Mouse (Mus musculus): ENCODE results near the gene Zfp804a. TPM values are rescaled to one million over a fixed set of nuclear protein-coding genes. Genes with fewer than 3 reads are reported as not detected.

Zfp804a gene
- total RNA-seq (2022): not detected

- DNase-seq (ENCODE audit: low spot score in 2 of 2): no peak
These were observed at the start of gene Zfp804a for GRCm38 (mm10) chr2:82053185-82053891. Gene Zfp804a, plus strand, starts transcription at chr2:82053222.

- no peak for DNase-seq (ENCODE audit: low spot score in 2 of 2)
These were observed 1.4 kb upstream of the Zfp804a start for GRCm38 (mm10) chr2:82051635-82052034.

GRCm38 (mm10) chr2:82052338-82053184 lies 461 bp upstream of the Zfp804a start:
- DNase-seq (ENCODE audit: low spot score in 2 of 2): no peak

GRCm38 (mm10) chr2:82054446-82054845 lies 1.4 kb downstream of the Zfp804a start:
- no peak for DNase-seq (ENCODE audit: low spot score in 2 of 2)

GRCm38 (mm10) chr2:82064671-82065070 lies 11.6 kb downstream of the Zfp804a start:
- no peak for DNase-seq (ENCODE audit: low spot score in 2 of 2)

GRCm38 (mm10) chr2:82067912-82068311 lies 14.9 kb downstream of the Zfp804a start:
- no peak for DNase-seq (ENCODE audit: low spot score in 2 of 2)

- no peak for DNase-seq (ENCODE audit: low spot score in 2 of 2)
These were observed 16.1 kb downstream of the Zfp804a start for GRCm38 (mm10) chr2:82069172-82069571.

- no peak for DNase-seq (ENCODE audit: low spot score in 2 of 2)
These were observed 23.9 kb downstream of the Zfp804a start for GRCm38 (mm10) chr2:82076883-82077282.

- DNase-seq (ENCODE audit: low spot score in 2 of 2): no peak
These were observed 25.4 kb downstream of the Zfp804a start for GRCm38 (mm10) chr2:82078287-82078994.

- DNase-seq (ENCODE audit: low spot score in 2 of 2): no peak
These were observed 27.7 kb downstream of the Zfp804a start for GRCm38 (mm10) chr2:82080678-82081077.

GRCm38 (mm10) chr2:82113148-82113547 lies 60.1 kb downstream of the Zfp804a start:
- no peak for DNase-seq (ENCODE audit: low spot score in 2 of 2)

- DNase-seq (ENCODE audit: low spot score in 2 of 2): no peak
These were observed 60.6 kb downstream of the Zfp804a start for GRCm38 (mm10) chr2:82113650-82114049.

GRCm38 (mm10) chr2:82119577-82119976 lies 66.6 kb downstream of the Zfp804a start:
- no peak for DNase-seq (ENCODE audit: low spot score in 2 of 2)

GRCm38 (mm10) chr2:82178693-82179092 lies 125.7 kb downstream of the Zfp804a start:
- DNase-seq (ENCODE audit: low spot score in 2 of 2): no peak

- no peak for DNase-seq (ENCODE audit: low spot score in 2 of 2)
These were observed 128.0 kb downstream of the Zfp804a start for GRCm38 (mm10) chr2:82181010-82181409.

- no peak for DNase-seq (ENCODE audit: low spot score in 2 of 2)
These were observed 146.9 kb downstream of the Zfp804a start for GRCm38 (mm10) chr2:82199901-82200300.

GRCm38 (mm10) chr2:82200616-82201015 lies 147.6 kb downstream of the Zfp804a start:
- no peak for DNase-seq (ENCODE audit: low spot score in 2 of 2)

GRCm38 (mm10) chr2:82210605-82211004 lies 157.6 kb downstream of the Zfp804a start:
- no peak for DNase-seq (ENCODE audit: low spot score in 2 of 2)

GRCm38 (mm10) chr2:82211972-82212371 lies 158.9 kb downstream of the Zfp804a start:
- no peak for DNase-seq (ENCODE audit: low spot score in 2 of 2)

- no peak for DNase-seq (ENCODE audit: low spot score in 2 of 2)
These were observed 164.9 kb downstream of the Zfp804a start for GRCm38 (mm10) chr2:82217873-82218272.

GRCm38 (mm10) chr2:82246020-82246419 lies 193.0 kb downstream of the Zfp804a start:
- no peak for DNase-seq (ENCODE audit: low spot score in 2 of 2)

All from gastrocnemius, adult 8-10 months (tissue).